Mouse (Mus musculus) cerebellum, adult 9-10 months (tissue): ENCODE measurements around the gene Cdh23.
A peak's percentile ranks its signal among the peaks of the same experiment; 100 is the strongest.

Experiments
- DNase-seq: peaks from one replicate; pipeline ENCODE4 v3.0.0; 2022

Cdh23 gene

GRCm38 (mm10) chr10:60706268-60706667 lies 10.0 kb upstream of the Cdh23 start:
- DNase-seq: no peak

GRCm38 (mm10) chr10:60705134-60705533 lies 8.8 kb upstream of the Cdh23 start:
- DNase-seq: no peak

- no peak for DNase-seq
These were observed 1.5 kb upstream of the Cdh23 start for GRCm38 (mm10) chr10:60697775-60698174.

GRCm38 (mm10) chr10:60696975-60697374 lies 685 bp upstream of the Cdh23 start:
- DNase-seq: peak; percentile 48

- DNase-seq: no peak
These were observed 4.5 kb downstream of the Cdh23 start for GRCm38 (mm10) chr10:60691671-60692390.

- no peak for DNase-seq
These were observed 5.3 kb downstream of the Cdh23 start for GRCm38 (mm10) chr10:60690960-60691359.

GRCm38 (mm10) chr10:60689396-60689795 lies 6.9 kb downstream of the Cdh23 start:
- no peak for DNase-seq

- peak; percentile 51 for DNase-seq
These were observed 9.1 kb downstream of the Cdh23 start for GRCm38 (mm10) chr10:60687011-60687776.

GRCm38 (mm10) chr10:60686641-60686975 lies 9.7 kb downstream of the Cdh23 start:
- no peak for DNase-seq

GRCm38 (mm10) chr10:60685764-60686640 lies 10.3 kb downstream of the Cdh23 start:
- no peak for DNase-seq

GRCm38 (mm10) chr10:60678926-60679325 lies 17.4 kb downstream of the Cdh23 start:
- no peak for DNase-seq

- DNase-seq: no peak
These were observed 19.0 kb downstream of the Cdh23 start for GRCm38 (mm10) chr10:60677319-60677718.

- no peak for DNase-seq
These were observed 26.1 kb downstream of the Cdh23 start for GRCm38 (mm10) chr10:60670166-60670565.

- no peak for DNase-seq
These were observed 27.7 kb downstream of the Cdh23 start for GRCm38 (mm10) chr10:60668591-60668990.

- DNase-seq: no peak
These were observed 35.3 kb downstream of the Cdh23 start for GRCm38 (mm10) chr10:60660986-60661385.

- no peak for DNase-seq
These were observed 36.8 kb downstream of the Cdh23 start for GRCm38 (mm10) chr10:60659450-60660020.

- DNase-seq: no peak
These were observed 38.1 kb downstream of the Cdh23 start for GRCm38 (mm10) chr10:60658176-60658575.

- no peak for DNase-seq
These were observed 42.6 kb downstream of the Cdh23 start for GRCm38 (mm10) chr10:60653675-60654074.

- DNase-seq: no peak
These were observed 43.2 kb downstream of the Cdh23 start for GRCm38 (mm10) chr10:60653106-60653505.

GRCm38 (mm10) chr10:60644079-60644641 lies 52.1 kb downstream of the Cdh23 start:
- no peak for DNase-seq

- no peak for DNase-seq
These were observed 57.0 kb downstream of the Cdh23 start for GRCm38 (mm10) chr10:60639291-60639690.

GRCm38 (mm10) chr10:60635568-60636295 lies 60.6 kb downstream of the Cdh23 start:
- no peak for DNase-seq
